Mouse (Mus musculus): Measurements from ENCODE around the gene Prpf31. TPM values are rescaled to one million over a fixed set of nuclear protein-coding genes. Genes with fewer than 3 reads are reported as not detected.

The Prpf31 gene
- polyA plus RNA-seq, 1 experiment from 2014 or later = 88.2 TPM

DNA sequence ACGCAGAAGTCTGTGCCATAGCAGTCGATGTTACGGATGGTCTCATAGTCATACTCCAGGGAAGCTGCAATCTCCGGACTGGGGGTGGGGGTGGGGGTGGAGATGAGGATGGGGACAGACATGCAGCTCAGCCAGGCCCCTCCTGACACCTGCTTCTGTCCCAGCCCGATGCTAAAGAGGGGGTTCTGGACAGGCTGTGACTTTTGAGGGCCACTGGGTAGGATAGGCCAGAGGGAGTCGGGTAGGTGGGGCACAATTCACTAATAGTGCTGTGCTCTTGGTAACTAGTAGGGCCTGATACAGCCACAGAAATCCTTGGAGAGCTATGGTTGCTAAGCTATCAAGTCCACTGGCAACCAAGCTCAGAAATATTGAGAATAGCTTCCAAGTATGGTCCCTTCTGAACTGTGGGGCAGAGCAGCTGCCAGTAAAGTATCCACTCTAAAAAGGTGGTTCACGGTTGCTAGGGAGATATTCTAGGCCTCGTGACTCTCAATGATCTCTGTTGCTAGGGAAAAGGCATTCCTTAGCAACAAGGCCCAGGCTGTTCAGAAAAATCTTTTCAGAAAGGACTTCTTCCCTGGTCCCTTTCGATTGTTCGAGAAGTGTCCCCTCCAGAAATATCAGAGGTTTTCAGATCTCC is 54.2 kb downstream of the Prpf31 start:
- no peak for DNase-seq (ENCODE audit: low spot score)

DNA sequence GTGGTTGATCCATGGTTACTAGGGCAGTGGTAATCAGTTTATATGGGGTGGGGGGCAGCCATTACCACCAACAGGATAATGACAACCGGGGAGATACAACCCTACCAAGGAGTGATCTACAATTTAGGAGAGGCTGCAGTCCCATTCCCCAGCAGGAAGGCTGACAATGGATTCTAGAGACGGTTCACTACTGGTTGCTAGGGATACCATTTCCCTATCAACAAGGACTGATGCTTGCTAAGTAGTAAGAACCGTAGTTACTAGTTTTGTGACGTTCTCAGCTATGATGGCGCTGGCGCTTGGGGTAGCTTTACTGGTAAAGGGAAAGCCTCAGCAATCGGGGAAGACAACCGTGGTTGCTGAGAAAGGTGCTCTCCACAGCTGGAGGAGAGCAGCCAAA is 54.9 kb downstream of the Prpf31 start:
- no peak for DNase-seq (ENCODE audit: low spot score)

DNA sequence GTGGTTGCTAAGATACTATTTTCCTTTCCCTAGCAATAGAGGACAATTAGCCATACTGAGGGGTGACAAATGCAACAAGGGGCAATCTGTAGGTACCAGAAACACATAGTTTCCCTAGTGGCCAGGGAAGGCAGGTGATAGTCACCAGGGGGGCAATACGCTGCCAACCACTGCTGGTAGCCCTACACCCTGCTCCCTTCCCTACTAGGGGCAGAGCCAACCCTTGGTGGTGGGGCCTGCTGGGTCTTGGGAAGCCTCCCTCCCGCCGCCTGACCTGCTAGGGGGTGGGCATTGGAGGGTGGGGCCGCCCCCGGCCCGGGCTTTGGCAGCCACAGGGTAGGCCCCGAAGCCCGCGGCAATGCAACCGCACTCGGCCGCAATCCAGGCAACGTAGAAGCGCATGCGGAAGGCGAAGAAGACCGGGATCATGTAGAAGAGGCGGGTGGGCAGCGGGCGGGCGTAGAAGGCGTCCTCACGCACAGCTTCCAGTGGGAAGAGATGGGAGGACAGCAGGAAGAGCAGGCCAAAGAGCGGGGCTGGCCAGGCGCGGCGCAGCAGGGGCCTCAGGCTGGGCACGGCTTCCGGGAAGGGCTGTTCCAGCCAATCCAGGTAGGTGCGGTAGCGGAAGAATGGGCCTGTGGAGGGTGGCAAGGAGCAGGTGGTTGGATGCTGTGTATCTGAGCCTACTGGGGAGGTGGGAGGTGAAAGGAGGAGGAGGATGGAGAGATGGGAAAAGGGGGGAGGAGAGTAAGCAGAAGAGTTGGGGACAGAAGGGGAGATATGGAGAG is 55.8 kb downstream of the Prpf31 start:
- DNase-seq (ENCODE audit: low spot score) = no peak

DNA sequence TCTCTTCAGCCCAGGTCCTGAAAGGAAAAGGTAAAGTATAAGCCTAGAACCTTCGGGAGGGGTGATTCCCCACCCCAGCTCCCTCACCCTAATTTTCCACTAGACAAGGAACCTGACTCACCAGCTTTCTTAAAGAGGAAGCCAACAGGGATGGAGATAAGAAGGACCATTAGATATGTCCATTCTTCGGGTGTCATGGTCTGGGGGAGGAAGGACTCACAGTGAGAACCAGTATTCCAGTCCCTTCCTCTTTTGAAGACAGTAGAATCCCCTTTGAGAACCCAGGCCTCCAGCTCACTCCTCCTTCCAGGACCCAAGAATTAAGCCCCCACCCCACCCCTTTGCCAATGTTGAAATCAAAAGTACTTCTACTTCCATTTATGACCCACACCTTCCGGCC is 62.1 kb downstream of the Prpf31 start:
- no peak for DNase-seq (ENCODE audit: low spot score)

Small RNA genes lying within 50 kb of the gene (microRNA-seq; reads per million reads assigned to microRNA genes)
- gene Gm25100 (ENCODE audit: borderline number of aligned reads) (not detected), gene Mir3572 (ENCODE audit: borderline number of aligned reads) (6.7 reads per million, percentile 11 among the genes with 10 or more reads in this experiment)

Other genes starting within 250 kb of the Prpf31 start
- gene Cacng8, start 239.3 kb upstream of the Prpf31 start, polyA plus RNA-seq (2015; fragmentation: Nextera tagmentation; extraction: Ambion mirVana) = 0.35 and 0.73 TPM in 2 replicates
- 0.13 and 0.26 TPM in 2 replicates for gene Cacng6, start 205.8 kb upstream of the Prpf31 start, polyA plus RNA-seq (2015; fragmentation: Nextera tagmentation; extraction: Ambion mirVana)
- 0.21 and 0.39 TPM in 2 replicates for gene Tarm1, start 127.4 kb upstream of the Prpf31 start, polyA plus RNA-seq (2015; fragmentation: Nextera tagmentation; extraction: Ambion mirVana)
- 0.09 TPM in 1 of 2 replicates, not detected in the other for gene Oscar, start 13.8 kb upstream of the Prpf31 start, polyA plus RNA-seq (2015; fragmentation: Nextera tagmentation; extraction: Ambion mirVana)
- 523 and 568 TPM in 2 replicates for gene Ndufa3, start 12.6 kb upstream of the Prpf31 start, polyA plus RNA-seq (2015; fragmentation: Nextera tagmentation; extraction: Ambion mirVana)
- 20.8 and 28.9 TPM in 2 replicates for gene Tfpt, start 56 bp upstream of the Prpf31 start, polyA plus RNA-seq (2015; fragmentation: Nextera tagmentation; extraction: Ambion mirVana)
- gene Cnot3, start 15.3 kb downstream of the Prpf31 start, polyA plus RNA-seq (2015; fragmentation: Nextera tagmentation; extraction: Ambion mirVana) = 42.6 and 44.5 TPM in 2 replicates
- 20.7 and 22.9 TPM in 2 replicates for gene Leng1, start 35.9 kb downstream of the Prpf31 start, polyA plus RNA-seq (2015; fragmentation: Nextera tagmentation; extraction: Ambion mirVana)
- gene Tmc4, start 47.6 kb downstream of the Prpf31 start, polyA plus RNA-seq (2015; fragmentation: Nextera tagmentation; extraction: Ambion mirVana) = 12.5 TPM in 2 replicates
- 67.5 and 70.1 TPM in 2 replicates for gene Tsen34, start 62.9 kb downstream of the Prpf31 start, polyA plus RNA-seq (2015; fragmentation: Nextera tagmentation; extraction: Ambion mirVana)
- 36.0 and 40.1 TPM in 2 replicates for gene Mboat7, start 63.5 kb downstream of the Prpf31 start, polyA plus RNA-seq (2015; fragmentation: Nextera tagmentation; extraction: Ambion mirVana)
- 2,079 and 2,116 TPM in 2 replicates for gene Rps9, start 74.0 kb downstream of the Prpf31 start, polyA plus RNA-seq (2015; fragmentation: Nextera tagmentation; extraction: Ambion mirVana)
- 2.5 TPM in 2 replicates for gene Pirb, start 90.4 kb downstream of the Prpf31 start, polyA plus RNA-seq (2015; fragmentation: Nextera tagmentation; extraction: Ambion mirVana)
- gene Gm15448, start 195.7 kb downstream of the Prpf31 start, polyA plus RNA-seq (2015; fragmentation: Nextera tagmentation; extraction: Ambion mirVana) = 0.06 TPM in 1 of 2 replicates, not detected in the other
- 0.45 and 0.51 TPM in 2 replicates for gene Pira2, start 215.1 kb downstream of the Prpf31 start, polyA plus RNA-seq (2015; fragmentation: Nextera tagmentation; extraction: Ambion mirVana)

Data from thymus, postnatal 0 days (tissue).